Mouse (Mus musculus) neural tube, embryonic 11.5 days (tissue): Measurements from ENCODE around the gene Esf1. TPM values are rescaled to one million over a fixed set of nuclear protein-coding genes. Genes with fewer than 3 reads are reported as not detected.
"Not testable (repeated sequence)": the region's sequence is repeated elsewhere in the genome, so short reads cannot be mapped to it uniquely, and the experiment has no call there.

Experiments
- ATAC-seq: fragments of 200-750 bp; cut with Nextera tagmentation; 2 replicates; pipeline ENCODE4 v1.8.0; 2017; ENCODE audit warnings: moderate number of reproducible peaks, mild to moderate bottlenecking, moderate TSS enrichment, moderate library complexity; ENCODE audit not compliant: insufficient read depth, low FRiP score, low TSS enrichment
- DNase-seq: peaks from one replicate; pipeline ENCODE4 v3.0.0-alpha.2; 2015; ENCODE audit warnings: low spot score
- H3K27ac ChIP-seq: fragments of 300-500 bp; sonication (generic); 2 replicates; pipeline ENCODE4 v1.5.1; 2014; ENCODE audit warnings: low read depth, mild to moderate bottlenecking, low read length
- H3K27me3 ChIP-seq: fragments of 300-500 bp; sonication (generic); 2 replicates; pipeline ENCODE4 v1.6.1; 2014; ENCODE audit warnings: mild to moderate bottlenecking, low read length, mixed read lengths; ENCODE audit not compliant: control insufficient read depth, insufficient read depth
- H3K36me3 ChIP-seq: fragments of 300-500 bp; sonication (generic); 2 replicates; pipeline ENCODE4 v1.6.1; 2014; ENCODE audit warnings: mild to moderate bottlenecking, low read length, moderate library complexity, mixed read lengths; ENCODE audit not compliant: control insufficient read depth, insufficient read depth
- H3K4me1 ChIP-seq: fragments of 300-500 bp; sonication (generic); 2 replicates; pipeline ENCODE4 v1.6.1; 2014; ENCODE audit warnings: low read length, mixed read lengths; ENCODE audit not compliant: control insufficient read depth, insufficient read depth
- H3K4me2 ChIP-seq: fragments of 300-500 bp; sonication (generic); 2 replicates; pipeline ENCODE4 v1.6.1; 2014; ENCODE audit warnings: low read depth, mild to moderate bottlenecking, moderate library complexity
- H3K4me3 ChIP-seq: fragments of 300-500 bp; sonication (generic); 2 replicates; pipeline ENCODE4 v1.5.1; 2014; ENCODE audit warnings: low read depth, low read length
- H3K9ac ChIP-seq: fragments of 300-500 bp; sonication (generic); 2 replicates; pipeline ENCODE4 v1.6.1; 2014; ENCODE audit warnings: mild to moderate bottlenecking, low read length
- H3K9me3 ChIP-seq: fragments of 300-500 bp; sonication (generic); 2 replicates; pipeline ENCODE4 v1.6.1; 2016; ENCODE audit warnings: low read length; ENCODE audit not compliant: control insufficient read depth
- WGBS: fragments of 180-500 bp; shearing (Covaris S2); extraction: QIAGEN DNeasy Blood & Tissue Kit; methylation state at CpG from one replicate; pipeline ENCODE4 v1.1.7; 2014; 5-methylcytosine and 5-hydroxymethylcytosine counted together
- polyA plus RNA-seq: library from polyadenylated mRNA; unstranded; fragments of >200 nt; fragmentation: Nextera tagmentation; extraction: Ambion mirVana; gene quantifications from 2 replicates; pipeline ENCODE4 v1.2.1, GENCODE M21; 2014

Gene Esf1
- polyA plus RNA-seq, 1 experiment from 2014 or later, result 27.5 TPM

DNA sequence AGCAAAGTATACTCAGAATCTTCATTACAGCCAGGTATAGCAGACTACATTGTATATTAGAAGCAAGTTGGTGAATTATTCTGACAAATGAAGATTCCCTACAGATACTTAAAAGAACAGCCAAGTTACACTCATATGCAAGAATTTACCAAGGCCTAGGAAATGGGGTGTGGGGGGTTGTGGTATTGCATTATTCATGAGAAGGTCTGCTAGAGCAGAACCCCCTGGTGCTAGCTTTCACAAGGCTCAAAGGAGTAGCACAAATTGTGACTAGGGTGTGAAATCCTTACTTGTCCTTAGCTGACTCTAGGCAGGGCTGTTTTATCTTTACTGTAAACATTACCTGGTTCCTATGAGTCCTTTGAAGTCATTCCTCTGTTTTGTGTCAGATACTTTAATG, 91.1 kb downstream of the Esf1 start:
- H3K27ac ChIP-seq, H3K4me2 ChIP-seq, DNase-seq, H3K9me3 ChIP-seq, ATAC-seq, H3K4me3 ChIP-seq, H3K27me3 ChIP-seq, H3K9ac ChIP-seq, H3K4me1 ChIP-seq, H3K36me3 ChIP-seq: not testable (repeated sequence)

DNA sequence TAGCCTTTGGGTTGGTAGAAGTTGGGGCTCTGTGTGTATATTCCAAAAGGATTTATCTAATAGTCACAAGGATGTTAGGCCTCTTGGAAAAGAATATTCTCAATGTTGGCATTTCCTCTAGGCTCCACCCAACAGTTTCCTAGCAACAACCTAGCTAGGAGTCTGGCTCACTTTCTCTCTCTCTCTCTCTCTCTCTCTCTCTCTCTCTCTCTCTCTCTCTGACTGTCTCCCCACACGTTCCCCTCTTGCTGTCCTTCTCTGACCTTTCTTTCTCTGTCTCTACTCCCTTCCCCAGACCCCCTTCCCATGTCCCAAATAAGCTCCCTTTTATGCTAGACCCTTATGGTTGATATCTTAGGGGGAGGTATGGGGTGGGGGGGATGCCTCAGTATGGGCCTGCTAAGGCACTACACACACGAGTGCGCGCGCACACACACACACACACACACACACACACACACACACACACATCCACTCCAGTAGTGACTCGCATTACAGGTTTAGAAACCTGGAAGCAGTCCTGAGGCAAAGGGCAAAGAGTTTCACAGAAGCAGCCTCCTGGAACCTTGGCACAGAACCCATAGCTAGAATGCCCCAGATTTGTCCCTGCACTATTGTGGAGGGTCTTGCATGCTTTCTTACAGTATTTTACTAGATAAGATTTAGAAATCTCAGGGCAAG, 91.6 kb downstream of the Esf1 start:
- ATAC-seq, result no peak
- 61% methylated on average over 6 of the region's 6 CpGs for WGBS

DNA sequence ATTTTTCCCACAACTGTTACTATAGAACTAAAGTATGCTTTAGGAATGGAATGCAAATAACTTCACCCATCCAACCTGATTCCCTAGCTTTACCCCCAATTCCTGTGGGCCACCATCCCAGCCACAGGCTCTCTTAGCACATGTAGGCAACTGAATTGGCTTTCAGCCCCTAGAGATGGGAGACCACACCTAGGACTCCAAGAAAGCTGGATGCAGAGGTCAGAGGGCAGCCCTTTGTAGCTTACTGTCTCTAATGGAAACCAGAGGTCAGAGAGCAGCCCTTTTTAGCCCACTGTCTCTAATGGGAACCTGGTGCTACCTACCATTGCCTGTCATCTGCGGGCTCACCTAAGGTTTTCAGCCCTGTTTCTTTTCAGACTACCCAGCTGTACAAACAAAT, 92.9 kb downstream of the Esf1 start:
- H3K27ac ChIP-seq, result no peak overlapping the region
- ATAC-seq, result no peak
- WGBS, result 25% methylated on average over 1 of the region's 1 CpGs

More for the DNA sequence above, 91.6 kb downstream of the Esf1 start:
- Histone ChIP-seq H3K27me3 (no peaks in the 10 kb centered on the region), H3K27ac (no peak overlapping the region), H3K4me3 (no peak overlapping the region), H3K4me1 (no peaks in the 10 kb centered on the region), H3K9ac (no peak overlapping the region), H3K4me2 (no peak overlapping the region), H3K9me3 (no peaks in the 10 kb centered on the region), H3K36me3 (no peaks in the 10 kb centered on the region)
- no peak for DNase-seq

DNA sequence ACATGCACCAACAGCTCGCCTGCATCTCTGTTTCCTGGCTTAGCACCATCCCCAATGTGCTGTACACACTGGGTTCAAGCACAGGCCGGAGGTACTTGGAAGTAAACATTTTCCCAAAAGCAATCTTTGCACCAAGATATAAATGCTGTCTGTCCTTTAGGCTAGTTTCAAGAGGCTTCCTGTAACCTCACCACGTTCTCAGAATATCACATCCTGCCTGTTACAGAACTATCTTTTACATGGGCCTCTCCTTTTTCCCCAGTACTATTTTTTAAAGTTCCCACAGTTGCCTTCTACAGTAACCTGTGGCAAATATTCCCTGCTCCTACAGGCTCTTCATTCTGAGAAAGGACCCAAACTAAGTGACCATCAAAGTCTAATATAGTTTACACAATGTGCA, 95.2 kb downstream of the Esf1 start:
- no peaks in the 10 kb centered on the region for H3K36me3 ChIP-seq
- no peaks in the 10 kb centered on the region for H3K27me3 ChIP-seq
- no peak overlapping the region for H3K27ac ChIP-seq
- no peak overlapping the region for H3K4me3 ChIP-seq
- H3K9me3 ChIP-seq, result no peaks in the 10 kb centered on the region
- WGBS, result 85% methylated on average over 3 of the region's 3 CpGs
- DNase-seq (no peak), ATAC-seq (no peak)
- H3K4me2 ChIP-seq, result no peak overlapping the region
- no peak overlapping the region for H3K9ac ChIP-seq
- H3K4me1 ChIP-seq, result no peaks in the 10 kb centered on the region

More for the DNA sequence above, 92.9 kb downstream of the Esf1 start:
- Histone ChIP-seq H3K4me3 (no peak overlapping the region), H3K4me1 (no peaks in the 10 kb centered on the region), H3K27me3 (no peaks in the 10 kb centered on the region), H3K36me3 (no peaks in the 10 kb centered on the region), H3K9ac (no peak overlapping the region), H3K4me2 (no peak overlapping the region), H3K9me3 (no peaks in the 10 kb centered on the region)
- DNase-seq, result no peak

Other genes starting within 250 kb of the Esf1 start
- gene Tasp1, start 103.8 kb downstream of the Esf1 start, polyA plus RNA-seq, result 15.1 and 15.3 TPM in 2 replicates
- gene Gm17374, start 18.5 kb downstream of the Esf1 start, polyA plus RNA-seq, result not detected in 2 replicates
- gene Ndufaf5, start 85 bp upstream of the Esf1 start, polyA plus RNA-seq, result 26.4 and 31.6 TPM in 2 replicates
- gene Sel1l2, start 219.1 kb upstream of the Esf1 start, polyA plus RNA-seq, result not detected in 2 replicates
- 46.0 and 50.0 TPM in 2 replicates for gene Macrod2, start 224.7 kb upstream of the Esf1 start, polyA plus RNA-seq